Mouse (Mus musculus) thymus, postnatal 4 days (tissue): ENCODE measurements at regions not wholly inside any gene's neighbourhood (a gene's known extent, or its start where the extent isn't known, plus 50 kb on each side); places are given as distances from the start of the nearest gene placed in this dataset.

ENCODE experiments used
- DNase-seq: peaks from one replicate; pipeline ENCODE4 v3.0.0; 2021

DNA sequence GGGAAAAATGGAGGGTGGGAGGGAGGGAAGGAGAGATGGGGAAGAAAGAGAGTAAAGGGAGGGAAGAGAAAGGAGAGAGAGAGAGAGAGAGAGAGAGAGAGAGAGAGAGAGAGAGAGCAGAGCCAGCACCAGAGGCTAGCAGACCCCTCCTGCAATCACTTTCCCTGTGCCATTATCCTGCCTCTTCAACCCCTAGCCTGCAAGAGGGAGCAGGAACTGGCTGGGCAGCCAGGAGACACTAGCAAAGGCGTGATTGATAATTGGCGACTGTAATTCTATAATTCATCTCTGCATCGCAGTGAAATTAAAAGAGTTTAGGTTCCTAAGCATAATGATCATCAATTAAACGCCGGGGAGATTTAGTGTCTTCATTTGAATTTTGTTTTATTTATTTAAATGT, 190.1 kb upstream of the 4931429L15Rik start:
- no peak for DNase-seq

DNA sequence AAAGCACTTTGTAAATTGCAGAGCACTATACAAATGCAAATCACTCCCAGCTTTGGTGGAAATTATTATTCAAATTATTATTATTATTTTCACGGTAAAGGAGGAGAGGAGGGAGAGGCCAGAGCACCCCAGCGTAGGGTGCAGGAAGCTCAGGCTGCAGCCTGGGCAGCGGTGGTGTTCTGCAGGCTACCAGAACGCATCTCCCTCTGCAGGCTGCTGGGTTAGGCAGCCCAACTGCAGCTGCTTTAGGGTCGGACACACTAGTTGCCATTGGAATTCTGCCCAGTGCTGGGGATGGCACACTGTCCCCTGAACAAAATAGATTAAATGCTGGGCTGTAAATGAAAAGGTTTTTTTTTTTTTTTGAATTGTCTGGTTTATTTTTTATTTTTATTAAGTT, 189.7 kb upstream of the 4931429L15Rik start:
- no peak for DNase-seq

DNA sequence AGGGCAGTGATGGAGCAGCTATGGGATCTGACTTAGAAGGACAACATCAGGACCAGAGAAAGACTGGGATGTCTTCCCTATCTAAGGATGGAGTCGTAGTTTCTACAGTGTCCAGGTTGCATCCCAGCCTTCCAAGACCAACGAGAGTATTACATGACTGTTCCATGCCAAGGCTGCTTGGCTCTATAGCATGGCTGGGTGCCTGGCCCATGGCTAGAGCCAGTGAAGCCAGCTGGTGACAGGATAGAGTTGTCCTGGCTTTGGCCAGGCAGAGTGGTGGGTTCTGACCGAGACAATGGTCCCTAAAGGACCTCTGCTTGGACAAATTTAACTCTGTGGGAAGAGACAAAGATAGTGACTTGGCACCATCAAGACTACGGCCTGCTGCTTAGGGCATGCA, 187.2 kb upstream of the 4931429L15Rik start:
- no peak for DNase-seq

DNA sequence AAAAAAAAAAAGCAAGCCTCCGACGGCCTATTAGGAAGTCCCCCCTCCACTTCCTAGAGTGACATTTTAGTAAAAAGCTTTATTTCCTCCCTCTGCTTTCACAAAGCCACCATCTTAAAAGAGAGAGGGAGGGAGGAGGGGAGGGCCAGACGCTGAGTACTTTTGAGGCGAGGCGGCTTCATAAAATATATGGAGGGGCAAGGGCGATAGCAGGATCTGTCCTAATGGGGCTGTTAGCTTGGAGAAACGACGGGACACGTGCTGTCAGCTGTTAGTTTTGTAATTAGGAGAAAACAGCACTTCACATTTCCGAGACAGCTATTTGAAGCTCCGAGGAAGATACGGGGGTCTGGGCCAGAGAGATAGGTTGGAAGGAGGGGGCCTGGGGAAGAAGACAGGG, 184.8 kb upstream of the 4931429L15Rik start:
- DNase-seq = no peak

DNA sequence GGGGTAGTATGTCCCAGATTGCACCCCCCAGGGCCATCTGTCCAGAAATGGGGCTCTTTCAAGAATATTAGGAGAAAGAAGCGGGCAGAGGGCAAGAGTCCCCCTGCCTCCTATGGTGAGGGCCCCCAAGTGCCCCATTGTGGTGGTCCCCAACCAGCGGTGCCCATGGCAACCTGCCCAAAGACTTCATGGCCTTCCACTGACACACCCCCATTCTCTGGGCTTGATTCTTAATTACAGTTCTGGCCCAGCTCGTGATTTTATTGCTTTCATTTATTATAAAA, 184.3 kb upstream of the 4931429L15Rik start:
- no peak for DNase-seq

DNA sequence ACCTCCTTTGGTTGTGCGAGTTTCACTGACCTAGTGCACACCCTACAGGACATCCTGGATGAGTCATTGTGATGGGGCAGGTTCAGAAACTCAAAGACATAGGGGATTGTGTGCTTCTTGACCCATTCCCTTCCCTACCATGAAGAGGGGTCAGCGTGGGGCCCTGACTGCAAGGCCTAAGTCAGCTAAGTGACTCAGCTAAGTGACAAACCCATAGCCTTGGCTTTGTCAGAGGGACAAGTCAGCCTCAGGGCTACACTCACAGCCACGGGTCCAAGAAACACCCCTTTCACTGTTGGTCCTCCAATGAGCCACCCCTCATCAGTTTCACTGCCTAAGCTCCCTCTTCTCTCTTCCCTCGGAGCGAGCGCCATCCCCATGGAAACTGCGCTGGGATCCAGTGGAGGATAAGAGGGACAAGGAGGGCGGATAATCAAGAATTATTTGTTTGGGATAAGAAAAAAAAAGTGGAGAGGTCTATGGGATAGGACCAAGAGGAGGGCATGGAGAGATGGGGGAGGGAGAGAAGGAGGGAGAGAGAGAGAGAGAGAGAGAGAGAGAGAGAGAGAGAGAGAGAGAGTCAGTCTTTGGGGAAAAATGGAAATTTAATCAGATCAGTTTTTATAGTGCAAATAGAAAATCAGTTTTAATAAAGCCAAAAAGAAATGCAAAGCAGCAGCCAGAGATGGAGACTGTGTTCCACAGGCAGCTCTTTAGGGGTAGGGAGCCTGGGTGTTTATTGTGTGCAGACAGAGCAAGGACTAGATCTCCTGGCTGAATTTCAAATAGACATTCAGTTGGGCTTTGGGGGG, 183.7 kb upstream of the 4931429L15Rik start:
- no peak for DNase-seq

DNA sequence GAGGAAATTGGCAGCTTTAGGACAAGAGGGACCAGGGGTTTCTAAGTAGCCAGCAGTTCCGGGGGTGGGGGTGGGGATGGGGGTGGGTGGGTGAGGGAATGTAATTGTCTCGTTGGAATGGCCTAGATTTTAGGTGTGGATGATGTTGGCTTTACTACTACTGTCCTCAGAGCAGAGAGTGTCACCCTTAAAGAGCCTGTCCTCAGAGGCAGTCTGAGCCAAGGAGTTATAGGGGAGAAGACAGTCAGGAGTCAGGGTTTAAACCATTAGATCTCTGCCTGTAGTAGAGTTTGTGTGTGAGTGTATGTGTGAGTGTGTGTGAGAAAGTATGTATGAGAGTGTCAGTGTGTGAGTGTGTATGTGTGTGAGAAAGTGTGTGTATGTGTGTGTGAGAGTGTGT, 179.6 kb upstream of the 4931429L15Rik start:
- no peak for DNase-seq

DNA sequence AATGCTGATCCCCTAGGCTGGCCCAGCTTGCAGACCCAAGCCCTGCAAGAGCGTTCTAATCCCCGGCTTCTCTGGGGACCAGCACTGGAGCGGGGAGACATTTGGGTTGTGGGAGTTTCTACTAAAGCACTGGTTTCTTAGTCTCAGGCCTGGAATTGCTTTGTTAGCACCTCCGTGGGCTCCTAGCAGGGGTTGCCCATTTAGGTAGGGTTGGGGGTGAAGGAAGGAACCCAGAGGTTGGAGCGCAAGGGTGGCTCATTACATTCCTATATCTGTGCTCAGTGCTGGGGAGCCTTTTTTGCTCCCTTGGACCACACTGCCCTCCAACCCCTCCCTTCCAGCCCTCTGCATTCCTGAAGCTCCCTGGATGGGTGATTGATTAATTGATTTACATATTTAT, 179.1 kb upstream of the 4931429L15Rik start:
- DNase-seq = no peak

GRCm38 (mm10) chr9:46495276-46495675, 175.5 kb upstream of the 4931429L15Rik start:
- no peak for DNase-seq

DNA sequence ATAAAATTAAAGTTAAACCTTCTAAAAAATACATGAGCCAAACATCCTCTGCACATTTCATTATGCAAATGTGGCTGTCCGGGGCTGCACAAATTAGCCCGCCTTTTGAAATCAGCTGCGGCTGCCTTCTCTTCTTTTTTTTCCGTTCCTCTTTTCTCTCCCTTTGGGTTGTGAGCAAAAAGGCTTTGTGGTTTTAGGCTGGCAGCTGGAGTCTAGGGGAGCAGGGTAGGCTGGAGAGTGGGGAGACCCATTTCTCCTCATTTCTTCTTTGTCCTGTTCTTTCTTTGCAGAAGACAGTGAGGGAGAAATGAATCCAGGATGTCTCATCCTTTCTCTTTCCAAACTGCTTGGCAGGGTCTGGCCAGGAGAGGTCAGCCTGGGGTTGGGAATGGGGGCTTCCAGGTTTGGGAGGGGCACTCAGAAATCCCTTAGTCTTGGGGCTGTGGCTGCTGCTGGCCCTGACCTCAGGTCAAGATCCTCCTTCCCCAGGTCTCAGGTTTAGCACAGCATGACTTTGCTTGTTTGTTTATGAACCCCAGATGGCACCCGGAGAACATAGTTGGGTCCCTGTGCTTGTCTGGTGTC, 163.2 kb upstream of the 4931429L15Rik start:
- no peak for DNase-seq

DNA sequence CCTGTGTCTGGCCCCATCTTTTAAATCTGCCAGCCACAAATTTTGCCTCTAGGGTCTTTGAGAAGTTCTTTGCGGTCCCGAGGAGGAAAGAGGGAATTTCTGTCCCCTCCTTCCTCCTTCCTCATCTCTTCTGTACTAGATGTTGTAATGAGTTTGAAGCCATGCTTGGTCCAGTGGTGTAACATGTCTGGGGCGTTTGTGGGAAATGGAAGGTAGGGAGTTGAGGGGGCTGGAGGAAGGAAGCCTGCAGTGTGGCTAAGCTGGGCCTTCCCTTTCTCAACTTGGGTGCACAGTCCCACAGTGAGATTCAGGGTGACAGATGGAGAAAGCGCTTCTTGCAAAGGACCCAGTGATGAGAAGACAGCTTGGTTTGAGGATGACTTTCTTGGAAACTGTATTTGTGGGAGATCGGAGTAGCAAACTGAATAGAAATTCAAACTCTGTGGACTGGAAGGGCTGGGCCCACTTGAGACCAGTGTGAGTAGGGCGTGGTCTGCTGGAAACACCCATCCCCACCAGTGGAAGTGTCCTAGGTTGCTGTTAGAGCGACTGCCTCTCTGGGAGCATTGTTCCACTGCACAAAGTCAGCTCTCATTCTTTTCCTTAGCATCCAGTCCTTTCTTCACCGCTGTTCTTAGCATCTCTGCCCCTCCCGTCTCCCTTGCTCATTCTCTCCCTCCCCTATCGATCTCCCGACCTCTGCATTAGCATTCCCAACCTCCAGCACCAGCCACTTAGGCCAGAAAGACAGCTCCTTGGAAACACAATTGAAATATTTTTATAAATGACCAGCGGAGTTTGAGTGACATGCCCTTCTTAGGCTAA, 162.5 kb upstream of the 4931429L15Rik start:
- DNase-seq = no peak

- DNase-seq = no peak
Observed at GRCm38 (mm10) chr9:46481491-46481890, 161.7 kb upstream of the 4931429L15Rik start.

DNA sequence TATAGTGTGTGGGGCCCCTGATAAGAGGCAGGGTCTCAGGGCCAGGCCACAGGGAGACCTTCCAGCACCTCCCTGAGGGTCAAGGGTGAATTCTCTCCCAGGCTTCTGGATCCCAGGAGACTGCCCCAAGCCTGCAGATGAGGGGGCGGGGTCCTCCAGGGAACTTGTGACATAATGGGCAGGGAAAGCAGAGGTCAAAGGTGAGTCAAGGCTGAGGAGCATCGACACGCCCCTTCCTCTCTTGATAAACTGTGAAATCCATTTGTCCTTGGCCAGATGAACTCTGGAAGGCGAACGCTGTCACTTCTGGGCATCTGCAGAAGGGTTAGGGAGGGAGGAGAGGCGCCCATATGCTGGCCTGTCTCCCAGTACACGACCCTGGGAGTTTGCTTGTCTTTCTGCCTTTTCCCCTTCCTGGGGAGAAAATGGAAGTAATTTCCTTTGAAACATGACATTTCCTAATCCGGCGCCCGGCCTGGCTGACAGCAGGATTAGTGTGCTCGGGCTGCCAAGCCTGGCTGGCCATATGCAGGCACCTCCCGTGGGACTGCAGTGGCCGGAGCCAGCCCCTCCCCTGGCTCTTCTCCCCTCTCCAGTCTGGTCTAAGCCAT, 160.4 kb upstream of the 4931429L15Rik start:
- DNase-seq = no peak

DNA sequence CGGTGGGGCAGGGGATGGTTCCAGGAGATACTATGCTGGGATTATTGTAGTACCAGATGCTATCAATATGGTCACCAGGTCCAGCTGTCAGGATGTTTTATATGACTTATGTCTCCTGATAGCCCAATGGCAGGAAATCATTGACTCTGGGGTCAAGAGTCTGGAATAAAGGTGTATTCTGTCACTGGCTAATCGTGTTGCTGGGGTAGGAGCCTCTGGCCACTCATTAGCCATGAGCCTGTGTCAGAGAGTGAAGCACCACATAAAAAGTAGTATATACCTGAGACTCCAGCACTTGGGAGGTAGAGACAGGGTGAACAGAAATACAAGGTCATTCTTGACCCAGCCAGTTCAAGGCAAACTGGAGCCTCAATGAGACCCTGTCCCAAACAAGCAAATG, 158.8 kb upstream of the 4931429L15Rik start:
- DNase-seq = no peak

DNA sequence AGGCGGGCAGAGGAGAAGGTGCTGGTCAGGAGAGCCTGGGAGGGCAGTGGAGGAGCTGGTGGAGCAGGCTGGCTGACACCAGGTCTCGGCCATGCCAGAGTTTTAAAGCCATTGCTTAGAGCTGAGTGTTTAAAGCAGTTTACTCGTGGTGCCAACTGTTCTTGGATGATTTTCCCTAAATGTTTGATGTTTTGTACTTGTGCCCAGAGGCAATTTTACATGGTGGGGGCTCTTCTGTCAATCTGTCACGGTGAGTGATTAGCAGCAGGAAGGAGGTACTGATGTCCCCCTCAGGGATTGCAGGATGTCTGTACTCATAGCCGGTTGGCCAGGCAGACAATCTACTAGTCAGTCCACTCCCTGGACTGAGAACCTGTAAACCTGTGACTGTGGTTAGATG, 156.7 kb upstream of the 4931429L15Rik start:
- DNase-seq = no peak

DNA sequence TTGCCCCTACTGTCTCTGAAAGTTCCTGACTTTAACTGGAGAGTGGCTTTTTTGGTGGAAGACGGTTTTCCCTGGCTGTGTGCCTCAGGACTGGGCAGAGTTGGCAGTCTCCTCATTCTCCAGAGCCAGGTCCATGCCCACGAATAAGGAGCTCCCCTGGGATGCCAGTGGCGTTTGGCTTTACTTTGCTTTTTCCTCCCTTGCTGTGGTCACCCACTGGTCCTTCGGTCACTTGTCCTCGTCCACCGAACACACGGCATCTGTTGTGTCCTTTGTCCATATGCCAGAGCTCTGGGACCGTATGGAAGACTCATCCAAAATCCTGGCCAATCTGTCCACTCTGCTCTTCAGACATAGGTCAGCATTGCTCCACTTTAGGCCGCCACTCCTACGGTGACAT, 153.9 kb upstream of the 4931429L15Rik start:
- no peak for DNase-seq

- DNase-seq = no peak
Observed at GRCm38 (mm10) chr9:46469521-46469920, 149.7 kb upstream of the 4931429L15Rik start.

DNA sequence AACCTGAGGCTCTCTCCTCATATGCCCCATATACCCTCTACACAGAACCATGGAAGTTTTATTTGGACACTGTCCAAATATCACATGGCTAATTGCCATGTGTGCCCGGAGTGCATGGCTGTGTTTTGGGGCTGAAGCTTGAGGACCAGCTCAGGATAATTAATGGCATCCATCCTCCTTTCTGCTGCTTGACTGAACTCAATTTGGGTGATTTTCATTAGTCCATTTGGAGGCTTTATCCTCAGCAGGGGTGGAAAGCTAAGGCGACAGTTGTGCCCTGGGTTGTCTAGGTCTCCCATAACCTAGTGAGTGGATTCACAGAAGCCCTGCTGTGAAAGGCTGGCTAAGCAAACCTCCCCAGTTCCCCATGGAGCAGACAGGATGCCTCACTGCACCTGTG, 148.5 kb upstream of the 4931429L15Rik start:
- no peak for DNase-seq

GRCm38 (mm10) chr9:46467671-46468070, 147.9 kb upstream of the 4931429L15Rik start:
- no peak for DNase-seq

DNA sequence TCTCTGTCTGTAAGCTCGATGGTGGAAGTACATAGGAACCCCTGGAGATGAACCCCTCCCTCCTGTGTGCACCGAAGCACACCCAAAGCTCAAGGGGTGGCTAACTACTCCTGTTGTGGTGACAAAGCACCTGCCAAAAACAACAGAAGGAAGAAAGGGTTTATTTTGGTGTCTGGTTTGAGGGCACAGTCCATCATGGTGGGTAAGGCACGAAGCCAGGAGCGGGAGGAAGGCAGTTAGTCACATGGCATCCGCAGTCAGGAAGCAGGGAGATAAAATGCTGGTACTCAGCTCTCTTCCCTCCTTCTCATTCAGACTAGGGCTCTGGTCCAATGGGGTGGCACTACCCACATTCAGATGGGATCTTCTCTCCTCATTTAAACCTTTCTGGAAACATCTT, 142.9 kb upstream of the 4931429L15Rik start:
- DNase-seq = no peak

- no peak for DNase-seq
Observed at GRCm38 (mm10) chr9:46457945-46458344, 138.2 kb upstream of the 4931429L15Rik start.

- no peak for DNase-seq
Observed at GRCm38 (mm10) chr9:46454807-46455610, 135.2 kb upstream of the 4931429L15Rik start.
